In genomic region chr2:31761115-31761531, GRCm38 (mm10) we compare ENCODE assay signal across 9 mouse cellular contexts. TPM values are rescaled to one million over a fixed set of nuclear protein-coding genes. Genes with fewer than 3 reads are reported as not detected.
DNase-seq lines count a peak whose midpoint lies in the region; ATAC-seq and TF ChIP-seq lines count a peak whose summit lies in the region.
"Had no signal": no experiment of that assay in that cellular context is flagged by ENCODE, and none has a peak within 500 bp of the region (broad histone marks: within the 10 kb centered on the region; RNA-seq: fewer than 3 reads in every experiment).

No protein-coding gene starts in this region.

- H3K36me3 ChIP-seq in CH12.LX (replicated peaks in 1 of 2; ENCODE audit: control insufficient read depth in 1 of 2, insufficient read depth in 1 of 2, low read length in 1 of 2): no peaks in the 10 kb centered on the region
- no peaks in the 10 kb centered on the region for H3K36me3 ChIP-seq in forebrain, embryonic 15.5 days
- H3K36me3 ChIP-seq in liver, embryonic 13.5 days: no peaks in the 10 kb centered on the region

- peak overlapping the region; percentile 94 for H3K4me3 ChIP-seq in gastrocnemius, adult 2 months
- peak overlapping the region in 1 of 3 experiments; percentile 78 for H3K4me3 ChIP-seq in CH12.LX (replicated peaks in 1 of 3; ENCODE audit: low read depth in 2 of 3, low read length in 2 of 3, poor library complexity in 1 of 3)
- H3K4me3 ChIP-seq in forebrain, embryonic 15.5 days: peak overlapping the region; percentile 69
- H3K4me3 ChIP-seq in liver, embryonic 13.5 days (replicated peaks): peak overlapping the region; percentile 76

- peak overlapping the region; percentile 82; the same call in 1 of the 2 replicates for H3K4me2 ChIP-seq in CH12.LX (ENCODE audit: insufficient read depth, low read depth, poor library complexity, severe bottlenecking)
- peak overlapping the region; percentile 83 for H3K4me2 ChIP-seq in forebrain, embryonic 15.5 days (replicated peaks)
- peak overlapping the region; percentile 91 for H3K4me2 ChIP-seq in liver, embryonic 13.5 days

- peak overlapping the region; percentile 97 for H3K27ac ChIP-seq in gastrocnemius, adult 2 months
- H3K27ac ChIP-seq in CH12.LX (ENCODE audit: insufficient read depth, low read depth): no peak overlapping the region
- H3K27ac ChIP-seq in forebrain, embryonic 15.5 days (replicated peaks): no peak overlapping the region
- peak overlapping the region; percentile 78; the same call in 1 of the 2 replicates for H3K27ac ChIP-seq in liver, embryonic 13.5 days

- WGBS in forebrain, embryonic 15.5 days: 5% methylated on average over 7 of the region's 7 CpGs
- WGBS in liver, embryonic 13.5 days (ENCODE audit: insufficient replicate concordance): 37% methylated on average over 7 of the region's 7 CpGs

- TF ChIP-seq POLR2A in CH12.LX (IDR thresholded peaks at IDR 0.05; ENCODE audit: low read depth, low read length): no peak

- ATAC-seq in forebrain, embryonic 15.5 days (replicated peaks): no peak
- no peak for ATAC-seq in liver, embryonic 13.5 days (ENCODE audit: low read depth)

- in situ Hi-C loops in CH12.LX (cut with MboI; ENCODE audit: low pct_ligation_motif_present, low pct_unique_long_range_greater_than_20kb, low sequenced_read_pairs): no loop called here

- dilution Hi-C loops in CH12.LX (cut with MboI; ENCODE audit: extremely low pct_ligation_motif_present, extremely low pct_unique_long_range_greater_than_20kb, low sequenced_read_pairs): no loop called here

- TF ChIP-seq EP300 in CH12.LX (IDR thresholded peaks at IDR 0.05; ENCODE audit: low read length): no peak

- H3K9me3 ChIP-seq in CH12.LX (replicated peaks; ENCODE audit: low read length): no peaks in the 10 kb centered on the region
- H3K9me3 ChIP-seq in forebrain, embryonic 15.5 days: no peaks in the 10 kb centered on the region
- no peaks in the 10 kb centered on the region for H3K9me3 ChIP-seq in liver, embryonic 13.5 days (replicated peaks)

- intact Hi-C loops in gastrocnemius, adult 2 months (cut with DNase I): no loop called here

- TF ChIP-seq RAD21 in CH12.LX (IDR thresholded peaks at IDR 0.05; ENCODE audit: low read depth, low read length): no peak

- H3K4me1 ChIP-seq in CH12.LX (ENCODE audit: control insufficient read depth in 1 of 2, insufficient read depth in 2 of 2): peaks cover 6 to 41% of the 10 kb centered on the region in 2 experiments; a peak in 3 of 4 replicates
- peaks cover 55% of the 10 kb centered on the region for H3K4me1 ChIP-seq in forebrain, embryonic 15.5 days
- H3K4me1 ChIP-seq in liver, embryonic 13.5 days (replicated peaks): peaks cover 62% of the 10 kb centered on the region

- H3K9ac ChIP-seq in CH12.LX (ENCODE audit: insufficient read depth, low read depth): no peak overlapping the region
- peak overlapping the region; percentile 78 for H3K9ac ChIP-seq in forebrain, embryonic 15.5 days (replicated peaks)
- H3K9ac ChIP-seq in liver, embryonic 13.5 days: peak overlapping the region; percentile 86

- no peaks in the 10 kb centered on the region for H3K27me3 ChIP-seq in CH12.LX (replicated peaks)
- H3K27me3 ChIP-seq in forebrain, embryonic 15.5 days: no peaks in the 10 kb centered on the region
- H3K27me3 ChIP-seq in liver, embryonic 13.5 days: no peaks in the 10 kb centered on the region

- no peaks in the 10 kb centered on the region; the same call in 1 of the 2 replicates for H3K79me2 ChIP-seq in CH12.LX (replicated peaks; ENCODE audit: control insufficient read depth, extremely low read depth, insufficient read depth, poor library complexity, severe bottlenecking)

- DNase-seq in gastrocnemius, adult 2 months: no peak
- DNase-seq in gastrocnemius, postnatal 10 days: no peak
- DNase-seq in CH12.LX (ENCODE audit: extremely low read depth): no peak
- DNase-seq in liver, embryonic 13.5 days: no peak
- no peak for DNase-seq in urinary bladder, adult 2 months (ENCODE audit: low spot score)
- no peak for DNase-seq in adrenal gland, postnatal 4 days (ENCODE audit: low spot score in 2 of 2)
- no peak for DNase-seq in thymus, postnatal 0 days (ENCODE audit: low spot score)
- DNase-seq: gastrocnemius, postnatal 14 days had no signal

- no peak for TF ChIP-seq CTCF in gastrocnemius, adult 2 months (IDR thresholded peaks at IDR 0.05)
- no peak for TF ChIP-seq CTCF in CH12.LX (conservative IDR thresholded peaks at IDR 0.05 in 1 of 2, IDR thresholded peaks at IDR 0.05 in 1 of 2; ENCODE audit: low read depth in 2 of 2, low read length in 2 of 2)

TF ChIP-seq in CH12.LX, 34 proteins besides CTCF, POLR2A, EP300 and RAD21:
- TF ChIP-seq JUND (conservative IDR thresholded peaks at IDR 0.05; ENCODE audit: low read depth, low read length) (no peak), CHD1 (IDR thresholded peaks at IDR 0.05; ENCODE audit: low read depth, low read length) (no peak), CHD2 (IDR thresholded peaks at IDR 0.05; ENCODE audit: low read length) (no peak), TBP (conservative IDR thresholded peaks at IDR 0.05; ENCODE audit: low read depth, low read length) (no peak), MAX (IDR thresholded peaks at IDR 0.05; ENCODE audit: low read length) (no peak), ETS1 (conservative IDR thresholded peaks at IDR 0.05; ENCODE audit: low read depth, low read length) (no peak), USF1 (IDR thresholded peaks at IDR 0.05; ENCODE audit: low read depth, low read length) (no peak), PAX5 (IDR thresholded peaks at IDR 0.05; ENCODE audit: low read length) (no peak), MEF2A (IDR thresholded peaks at IDR 0.05; ENCODE audit: borderline replicate concordance, low read depth, low read length) (no peak), MAFK (IDR thresholded peaks at IDR 0.05; ENCODE audit: insufficient replicate concordance, low read length) (no peak), TCF12 (IDR thresholded peaks at IDR 0.05; ENCODE audit: low read depth, low read length) (no peak), USF2 (conservative IDR thresholded peaks at IDR 0.05; ENCODE audit: low read depth, low read length) (no peak), BHLHE40 (IDR thresholded peaks at IDR 0.05; ENCODE audit: low read depth, low read length) (no peak), SMC3 (IDR thresholded peaks at IDR 0.05; ENCODE audit: low read depth, low read length) (no peak), MAZ (IDR thresholded peaks at IDR 0.05; ENCODE audit: low read depth, low read length) (no peak), GABPA (IDR thresholded peaks at IDR 0.05; ENCODE audit: insufficient replicate concordance, low read depth, low read length) (no peak), RCOR1 (conservative IDR thresholded peaks at IDR 0.05; ENCODE audit: low read depth, low read length) (no peak), HCFC1 (IDR thresholded peaks at IDR 0.05; ENCODE audit: low read depth, low read length) (no peak), ELF1 (IDR thresholded peaks at IDR 0.05; ENCODE audit: low read depth, low read length) (no peak)

RNA-seq across cellular contexts. Expression of gene Qrfp, which starts 49.3 kb away (rescaled TPM):
- not detected for total RNA-seq in gastrocnemius, adult 2 months (2021)
- not detected for total RNA-seq in gastrocnemius, postnatal 10 days (2021)
- total RNA-seq in CH12.LX (2012; rRNA removed) (not detected in 2 replicates), CH12.LX (2014; rRNA removed) (not detected in 2 replicates)
- polyA plus RNA-seq in CH12.LX (2012; ENCODE audit: insufficient read length, low read depth): not detected in 2 replicates
- 0.08 and 0.20 TPM in 2 replicates for polyA plus RNA-seq in forebrain, embryonic 15.5 days (2015; fragmentation: Nextera tagmentation; extraction: Ambion mirVana)
- polyA plus RNA-seq in liver, embryonic 13.5 days (2015; fragmentation: Nextera tagmentation; extraction: Ambion mirVana): 0.07 TPM in 1 of 2 replicates, not detected in the other
- 0.03 TPM in 2 replicates for polyA plus RNA-seq in urinary bladder, adult 2 months (2012; rRNA removed)
- not detected for total RNA-seq in adrenal gland, postnatal 4 days (2021)
- polyA plus RNA-seq in thymus, postnatal 0 days (2015; fragmentation: Nextera tagmentation; extraction: Ambion mirVana): 1.5 and 2.1 TPM in 2 replicates
- total RNA-seq: gastrocnemius, postnatal 14 days had no signal

Comparison
In these comparisons a context has a peak if more than half of its experiments do, and no peak if none do; other contexts are left out.
1. H3K27ac ChIP-seq: peak in gastrocnemius, adult 2 months (single experiment) and liver, embryonic 13.5 days (single experiment); none in CH12.LX (single experiment) and forebrain, embryonic 15.5 days (single experiment).
2. Peak in every context shown above with its lines, with median percentiles within 50 percentile points of each other: H3K4me2 ChIP-seq.